Mouse (Mus musculus): ENCODE measurements at regions not wholly inside any gene's neighbourhood (a gene's known extent, or its start where the extent isn't known, plus 50 kb on each side); places are given as distances from the start of the nearest gene placed in this dataset.

DNA sequence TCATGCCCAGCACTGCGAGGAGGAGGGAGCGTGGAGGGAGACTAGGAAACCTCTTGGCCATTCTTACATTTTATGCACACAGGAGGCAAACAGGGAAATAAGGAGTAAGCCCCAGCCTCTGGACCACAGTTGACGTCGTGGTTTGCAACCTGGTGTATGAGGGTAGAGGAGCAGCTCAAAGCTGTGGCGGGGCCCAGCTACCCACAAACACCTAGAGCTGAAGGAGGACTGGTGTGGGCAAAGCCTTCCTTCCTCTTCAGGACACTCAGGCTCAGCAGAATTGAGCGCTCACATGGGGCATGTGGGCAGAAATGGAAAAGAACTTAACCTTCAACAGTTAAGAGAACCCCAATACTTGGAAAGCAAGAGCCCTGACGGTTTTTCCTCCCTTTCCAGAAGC lies 113.2 kb upstream of the Klf14 start:
- Histone ChIP-seq H3K4me3 (replicated peaks; ENCODE audit: extremely low read depth, low read depth, low read length) (no peak overlapping the region), H3K4me1 (ENCODE audit: control insufficient read depth, insufficient read depth, low read length) (peaks cover 26% of the 10 kb centered on the region)
- no peak for DNase-seq
- 67% methylated on average over 7 of the region's 7 CpGs for WGBS
- no peak for TF ChIP-seq POLR2A (IDR thresholded peaks at IDR 0.05; ENCODE audit: borderline replicate concordance, extremely low read depth, low read depth, low read length)
- no peak for TF ChIP-seq CTCF (IDR thresholded peaks at IDR 0.05; ENCODE audit: insufficient read depth, low read length)

DNA sequence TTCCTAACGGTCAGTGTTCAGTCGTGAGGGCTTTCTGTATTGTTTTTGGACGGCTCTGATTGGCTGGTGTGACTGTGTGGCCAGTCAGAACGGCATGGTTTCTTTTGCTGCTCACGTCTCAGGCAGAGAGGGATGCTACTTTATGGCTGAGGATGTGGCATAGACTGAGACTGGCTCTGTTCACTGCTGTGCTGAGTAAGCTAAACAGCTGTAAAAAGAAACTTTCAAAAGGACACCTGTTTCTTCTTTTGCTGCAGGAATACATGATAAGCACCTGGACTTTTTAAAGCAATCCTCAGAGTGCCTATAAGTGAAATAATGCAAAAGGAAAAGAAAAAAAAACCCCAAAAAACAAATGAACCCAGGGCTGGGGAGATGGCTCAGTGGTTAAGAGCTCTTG lies 113.7 kb upstream of the Klf14 start:
- Histone ChIP-seq H3K4me1 (ENCODE audit: control insufficient read depth, insufficient read depth, low read length) (peaks cover 29% of the 10 kb centered on the region), H3K4me3 (replicated peaks; ENCODE audit: extremely low read depth, low read depth, low read length) (no peak overlapping the region)
- no peak for DNase-seq
- 49% methylated on average over 5 of the region's 5 CpGs for WGBS
- no peak for TF ChIP-seq CTCF (IDR thresholded peaks at IDR 0.05; ENCODE audit: insufficient read depth, low read length)
- TF ChIP-seq POLR2A (IDR thresholded peaks at IDR 0.05; ENCODE audit: borderline replicate concordance, extremely low read depth, low read depth, low read length): no peak

DNA sequence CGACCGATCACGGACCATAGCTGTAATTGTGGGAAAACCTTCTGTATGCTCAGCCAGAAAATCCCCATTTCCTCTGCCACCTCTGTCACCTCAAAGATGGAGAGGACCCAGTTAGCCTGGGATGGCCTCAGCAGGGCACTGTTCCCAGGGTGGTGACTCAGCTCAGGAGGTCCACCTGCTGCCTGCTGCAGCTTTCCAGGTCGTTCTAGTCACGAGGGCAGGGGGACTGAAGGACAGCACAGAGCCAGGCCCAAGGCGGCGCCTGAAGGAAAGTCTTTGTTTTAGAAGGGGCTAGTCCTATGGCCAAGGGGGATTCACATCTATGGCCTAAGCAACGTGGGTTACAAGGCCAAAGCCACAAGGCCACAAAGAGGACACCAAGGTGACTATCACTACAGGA lies 114.5 kb upstream of the Klf14 start:
- 68% methylated on average over 8 of the region's 8 CpGs for WGBS
- H3K4me3 ChIP-seq (replicated peaks; ENCODE audit: extremely low read depth, low read depth, low read length): no peak overlapping the region
- peaks cover 36% of the 10 kb centered on the region for H3K4me1 ChIP-seq (ENCODE audit: control insufficient read depth, insufficient read depth, low read length)
- no peak for DNase-seq
- no peak for TF ChIP-seq POLR2A (IDR thresholded peaks at IDR 0.05; ENCODE audit: borderline replicate concordance, extremely low read depth, low read depth, low read length)
- TF ChIP-seq CTCF (IDR thresholded peaks at IDR 0.05; ENCODE audit: insufficient read depth, low read length): no peak

DNA sequence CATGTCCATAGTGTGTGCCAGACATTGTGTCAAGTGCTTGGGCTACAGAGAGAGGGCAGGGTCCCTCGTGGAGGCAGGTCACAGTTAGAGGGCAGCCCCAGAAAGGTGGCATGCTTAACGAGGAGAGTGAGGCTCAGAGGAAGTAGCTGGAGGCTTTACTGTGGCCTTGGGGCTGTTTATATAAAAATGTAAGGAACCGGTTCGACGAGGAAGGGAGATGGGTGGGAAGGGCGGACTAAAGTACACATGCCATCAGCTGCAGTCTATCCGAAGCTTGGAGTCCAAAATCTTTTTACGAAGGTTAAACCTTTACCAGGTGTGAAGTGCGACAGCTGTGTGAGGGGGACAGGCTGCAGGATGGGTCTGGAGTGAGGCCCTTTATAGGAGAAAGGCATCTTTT lies 115.5 kb upstream of the Klf14 start:
- WGBS: 54% methylated on average over 9 of the region's 9 CpGs
- H3K4me1 ChIP-seq (ENCODE audit: control insufficient read depth, insufficient read depth, low read length): peaks cover 39% of the 10 kb centered on the region
- DNase-seq: no peak
- TF ChIP-seq CTCF (IDR thresholded peaks at IDR 0.05; ENCODE audit: insufficient read depth, low read length) (no peak), POLR2A (IDR thresholded peaks at IDR 0.05; ENCODE audit: borderline replicate concordance, extremely low read depth, low read depth, low read length) (no peak)
- no peak overlapping the region for H3K4me3 ChIP-seq (replicated peaks; ENCODE audit: extremely low read depth, low read depth, low read length)

DNA sequence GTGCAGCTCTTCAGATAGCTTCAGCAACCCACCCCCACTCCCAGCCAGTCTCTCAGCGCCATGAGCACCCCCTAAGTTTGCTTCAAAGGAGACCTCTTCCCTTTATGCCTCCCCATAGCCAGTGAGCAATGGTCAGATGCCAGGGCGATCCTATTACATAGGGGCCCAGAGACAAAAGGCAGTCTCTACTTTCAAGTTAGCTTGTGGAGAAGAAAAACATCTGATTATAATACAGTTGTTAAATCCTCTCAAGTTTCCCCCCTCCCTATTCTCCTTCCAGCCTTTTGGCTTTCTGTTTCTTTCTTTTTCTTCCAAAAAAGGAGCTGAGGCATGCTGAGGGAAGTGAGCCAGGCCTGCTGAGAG lies 116.3 kb upstream of the Klf14 start:
- DNase-seq: no peak
- TF ChIP-seq POLR2A (IDR thresholded peaks at IDR 0.05; ENCODE audit: borderline replicate concordance, extremely low read depth, low read depth, low read length): no peak
- TF ChIP-seq CTCF (IDR thresholded peaks at IDR 0.05; ENCODE audit: insufficient read depth, low read length): no peak
- Histone ChIP-seq H3K4me1 (ENCODE audit: control insufficient read depth, insufficient read depth, low read length) (peaks cover 42% of the 10 kb centered on the region), H3K4me3 (replicated peaks; ENCODE audit: extremely low read depth, low read depth, low read length) (no peak overlapping the region)
- 52% methylated on average over 2 of the region's 2 CpGs for WGBS

DNA sequence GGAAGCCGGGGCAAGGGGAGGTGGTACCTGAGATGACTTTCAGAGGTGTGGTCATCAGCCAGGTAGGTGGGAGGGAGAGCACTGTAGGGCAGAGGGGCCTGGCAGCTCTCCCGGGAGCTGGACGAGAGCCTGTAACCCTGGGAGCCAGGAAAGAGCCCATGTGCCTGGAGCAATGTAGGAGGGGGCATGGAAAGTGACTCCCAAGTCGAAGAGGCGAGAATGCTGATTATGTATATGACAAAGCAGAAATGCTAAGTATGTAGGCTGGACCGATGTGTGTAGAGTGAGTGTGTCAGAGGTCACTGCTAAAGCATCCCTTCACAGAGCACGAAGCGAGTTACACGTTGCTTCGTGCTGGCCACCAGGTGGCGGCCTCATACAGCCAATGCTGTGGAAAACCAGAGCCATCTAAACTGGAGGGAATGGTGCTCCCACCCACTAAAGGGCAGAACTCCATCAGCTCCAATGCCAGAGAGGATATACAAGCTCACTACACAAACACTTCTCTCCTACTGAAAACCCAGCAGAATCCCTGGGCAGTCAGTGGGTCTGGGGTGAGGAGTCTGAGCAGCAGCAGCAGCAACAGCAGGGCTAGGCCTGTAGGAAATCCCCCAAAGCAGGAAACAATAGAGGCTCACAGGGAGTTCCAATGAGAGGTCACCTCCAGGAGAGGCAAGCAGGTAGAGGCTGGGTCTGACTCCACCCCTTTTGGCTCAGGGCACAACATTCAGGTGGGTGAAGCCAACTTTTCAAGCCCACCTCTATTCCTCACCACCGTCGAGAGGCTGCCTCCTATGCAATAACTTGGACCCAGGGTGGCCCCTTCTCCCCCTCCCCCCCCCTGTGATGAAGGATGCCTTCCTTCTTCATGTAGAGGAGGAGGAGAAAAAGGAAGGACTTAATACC lies 116.9 kb upstream of the Klf14 start:
- Histone ChIP-seq H3K4me1 (ENCODE audit: control insufficient read depth, insufficient read depth, low read length) (peaks cover 44% of the 10 kb centered on the region), H3K4me3 (replicated peaks; ENCODE audit: extremely low read depth, low read depth, low read length) (no peak overlapping the region)
- DNase-seq: peak; percentile 74
- TF ChIP-seq CTCF (IDR thresholded peaks at IDR 0.05; ENCODE audit: insufficient read depth, low read length): peak; percentile 91
- TF ChIP-seq POLR2A (IDR thresholded peaks at IDR 0.05; ENCODE audit: borderline replicate concordance, extremely low read depth, low read depth, low read length): no peak
- WGBS: 18% methylated on average over 13 of the region's 13 CpGs

DNA sequence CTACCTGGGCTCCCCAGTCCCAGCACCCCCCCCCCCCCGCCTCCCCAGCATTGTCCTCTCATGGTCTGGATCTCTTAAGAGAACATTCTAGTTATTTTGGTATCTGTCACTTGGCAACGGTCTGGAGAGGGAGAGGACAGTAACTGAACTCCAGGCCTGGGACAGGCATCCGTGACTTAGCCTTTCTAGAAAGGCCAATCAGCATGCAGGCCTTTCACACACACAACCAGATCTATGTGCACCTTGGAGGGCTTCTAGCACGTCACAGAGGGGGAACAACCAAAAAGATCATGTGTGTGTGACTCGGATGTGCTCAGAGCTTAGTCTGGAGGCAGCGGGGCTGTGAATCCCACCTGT lies 117.6 kb upstream of the Klf14 start:
- H3K4me1 ChIP-seq (ENCODE audit: control insufficient read depth, insufficient read depth, low read length): peaks cover 46% of the 10 kb centered on the region

DNA sequence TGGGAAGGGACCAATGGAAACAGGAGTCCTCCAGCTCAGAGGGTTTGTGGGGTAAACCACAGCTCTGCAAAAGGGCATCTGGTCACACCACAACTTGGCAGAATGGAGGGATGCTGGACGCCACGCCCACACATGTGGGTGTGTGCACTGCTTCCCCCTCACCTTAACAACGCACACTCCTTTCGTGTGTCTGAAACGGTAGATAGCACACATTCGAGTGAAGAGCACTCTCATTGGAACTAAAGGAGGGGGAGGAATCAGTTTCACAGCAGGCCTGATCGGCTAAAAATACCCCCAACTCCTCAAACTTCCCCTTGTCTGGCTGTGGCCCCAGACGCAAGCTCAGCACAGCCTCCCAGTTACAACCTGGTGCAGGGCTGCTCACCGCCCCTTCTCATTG lies 118.3 kb upstream of the Klf14 start:
- Histone ChIP-seq H3K4me3 (replicated peaks; ENCODE audit: extremely low read depth, low read depth, low read length) (no peak overlapping the region), H3K4me1 (ENCODE audit: control insufficient read depth, insufficient read depth, low read length) (peaks cover 54% of the 10 kb centered on the region)
- WGBS: 61% methylated on average over 9 of the region's 9 CpGs
- no peak for DNase-seq
- TF ChIP-seq CTCF (IDR thresholded peaks at IDR 0.05; ENCODE audit: insufficient read depth, low read length) (no peak), POLR2A (IDR thresholded peaks at IDR 0.05; ENCODE audit: borderline replicate concordance, extremely low read depth, low read depth, low read length) (no peak)

More for the DNA sequence above, 117.6 kb upstream of the Klf14 start:
- TF ChIP-seq CTCF (IDR thresholded peaks at IDR 0.05; ENCODE audit: insufficient read depth, low read length) (no peak), POLR2A (IDR thresholded peaks at IDR 0.05; ENCODE audit: borderline replicate concordance, extremely low read depth, low read depth, low read length) (no peak)
- H3K4me3 ChIP-seq (replicated peaks; ENCODE audit: extremely low read depth, low read depth, low read length): no peak overlapping the region
- WGBS: 67% methylated on average over 6 of the region's 6 CpGs
- no peak for DNase-seq

DNA sequence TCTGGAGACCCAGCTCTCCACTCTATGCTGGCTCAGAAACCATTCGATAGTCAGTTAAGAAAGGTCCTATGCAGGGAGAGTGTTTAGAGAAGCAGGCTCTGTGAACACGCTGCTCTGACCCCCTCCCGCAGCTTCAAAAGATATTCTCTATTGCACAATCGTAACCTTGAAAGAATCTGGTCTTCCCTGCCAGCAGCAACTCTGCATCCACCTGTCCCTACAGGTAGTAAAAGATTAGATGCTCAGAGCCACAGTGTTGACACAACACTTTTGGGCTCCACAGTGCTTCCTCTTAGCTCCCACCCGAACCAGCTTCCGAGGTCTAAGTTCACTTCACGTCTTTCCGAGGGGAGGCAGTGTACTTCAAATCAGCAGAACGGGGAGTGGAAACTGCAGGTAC lies 118.9 kb upstream of the Klf14 start:
- DNase-seq: no peak
- peaks cover 59% of the 10 kb centered on the region for H3K4me1 ChIP-seq (ENCODE audit: control insufficient read depth, insufficient read depth, low read length)
- TF ChIP-seq CTCF (IDR thresholded peaks at IDR 0.05; ENCODE audit: insufficient read depth, low read length) (no peak), POLR2A (IDR thresholded peaks at IDR 0.05; ENCODE audit: borderline replicate concordance, extremely low read depth, low read depth, low read length) (no peak)
- 45% methylated on average over 9 of the region's 9 CpGs for WGBS
- no peak overlapping the region for H3K4me3 ChIP-seq (replicated peaks; ENCODE audit: extremely low read depth, low read depth, low read length)

DNA sequence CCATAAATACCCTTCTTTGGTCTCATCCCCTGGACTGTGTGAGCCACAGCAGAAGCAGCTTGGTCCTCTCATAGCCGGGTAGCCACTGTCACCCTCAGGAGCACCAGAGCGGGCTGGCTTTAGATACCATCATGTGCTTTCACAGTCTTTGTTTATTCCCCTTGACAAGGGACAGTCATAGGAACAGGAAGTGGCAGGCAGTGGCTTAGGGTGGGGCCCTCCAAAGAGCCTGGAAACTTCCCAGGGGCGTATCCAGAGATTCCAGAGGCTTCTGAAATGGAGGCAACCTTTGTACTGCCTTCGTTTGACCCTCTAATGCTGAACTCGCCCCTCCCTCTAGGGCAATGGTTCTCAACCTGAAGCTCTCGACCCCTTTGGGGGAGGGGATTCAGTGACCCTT lies 119.5 kb upstream of the Klf14 start:
- 21% methylated on average over 6 of the region's 6 CpGs for WGBS
- DNase-seq: peak; percentile 60

More for the DNA sequence above, 119.5 kb upstream of the Klf14 start:
- Histone ChIP-seq H3K4me1 (ENCODE audit: control insufficient read depth, insufficient read depth, low read length) (peaks cover 61% of the 10 kb centered on the region), H3K4me3 (replicated peaks; ENCODE audit: extremely low read depth, low read depth, low read length) (no peak overlapping the region)
- TF ChIP-seq POLR2A (IDR thresholded peaks at IDR 0.05; ENCODE audit: borderline replicate concordance, extremely low read depth, low read depth, low read length) (no peak), CTCF (IDR thresholded peaks at IDR 0.05; ENCODE audit: insufficient read depth, low read length) (no peak)

Data from lung, adult 2 months (tissue).